Mouse (Mus musculus) stomach, embryonic 14.5 days (tissue): ENCODE data around the gene Nedd9. TPM values are rescaled to one million over a fixed set of nuclear protein-coding genes. Genes with fewer than 3 reads are reported as not detected.

Source experiments
- ATAC-seq: fragments of 200-750 bp; cut with Nextera tagmentation; 2 replicates; pipeline ENCODE4 v1.8.0; 2017; ENCODE audit warnings: low read depth, moderate TSS enrichment; ENCODE audit not compliant: insufficient number of reproducible peaks, insufficient read depth, low FRiP score
- H3K27ac ChIP-seq: fragments of 300-500 bp; sonication (generic); 2 replicates; pipeline ENCODE4 v1.5.1; 2014; ENCODE audit warnings: mild to moderate bottlenecking, low read length, moderate library complexity, mixed read lengths
- H3K27me3 ChIP-seq: fragments of 300-500 bp; sonication (generic); 2 replicates; pipeline ENCODE4 v1.6.1; 2014; ENCODE audit warnings: low read length, control low read depth, mixed read lengths; ENCODE audit not compliant: control insufficient read depth, insufficient read depth
- H3K36me3 ChIP-seq: fragments of 300-500 bp; sonication (generic); 2 replicates; pipeline ENCODE4 v1.6.1; 2014; ENCODE audit warnings: mild to moderate bottlenecking, control low read depth, low read length, moderate library complexity, mixed read lengths; ENCODE audit not compliant: control insufficient read depth, insufficient read depth
- H3K4me1 ChIP-seq: fragments of 300-500 bp; sonication (generic); 2 replicates; pipeline ENCODE4 v1.6.1; 2014; ENCODE audit warnings: low read length, control low read depth, mixed read lengths; ENCODE audit not compliant: control insufficient read depth, insufficient read depth
- H3K4me2 ChIP-seq: fragments of 300-500 bp; sonication (generic); replicated peaks from 2 replicates; pipeline ENCODE4 v1.6.1; 2014; ENCODE audit warnings: low read depth, low read length, control low read depth
- H3K4me3 ChIP-seq: fragments of 300-500 bp; sonication (generic); 2 replicates; pipeline ENCODE4 v1.5.1; 2014; ENCODE audit warnings: low read depth, low read length, control low read depth
- H3K9ac ChIP-seq: fragments of 300-500 bp; sonication (generic); replicated peaks from 2 replicates; pipeline ENCODE4 v1.6.1; 2014; ENCODE audit warnings: low read depth, mild to moderate bottlenecking, control low read depth, low read length, moderate library complexity, mixed read lengths
- H3K9me3 ChIP-seq: fragments of 300-500 bp; sonication (generic); 2 replicates; pipeline ENCODE4 v1.6.1; 2016; ENCODE audit warnings: low read depth, low read length, control low read depth; ENCODE audit not compliant: control insufficient read depth
- WGBS: fragments of 180-500 bp; shearing (Covaris S2); extraction: QIAGEN DNeasy Blood & Tissue Kit; methylation state at CpG from one replicate; pipeline ENCODE4 v1.1.7; 2014; 5-methylcytosine and 5-hydroxymethylcytosine counted together
- polyA plus RNA-seq: library from polyadenylated mRNA; unstranded; fragments of >200 nt; fragmentation: Nextera tagmentation; extraction: Ambion mirVana; gene quantifications from 2 replicates; pipeline ENCODE4 v1.2.1, GENCODE M21; 2014

The Nedd9 gene
- polyA plus RNA-seq, 1 experiment from 2014 or later, result 33.3 TPM

DNA sequence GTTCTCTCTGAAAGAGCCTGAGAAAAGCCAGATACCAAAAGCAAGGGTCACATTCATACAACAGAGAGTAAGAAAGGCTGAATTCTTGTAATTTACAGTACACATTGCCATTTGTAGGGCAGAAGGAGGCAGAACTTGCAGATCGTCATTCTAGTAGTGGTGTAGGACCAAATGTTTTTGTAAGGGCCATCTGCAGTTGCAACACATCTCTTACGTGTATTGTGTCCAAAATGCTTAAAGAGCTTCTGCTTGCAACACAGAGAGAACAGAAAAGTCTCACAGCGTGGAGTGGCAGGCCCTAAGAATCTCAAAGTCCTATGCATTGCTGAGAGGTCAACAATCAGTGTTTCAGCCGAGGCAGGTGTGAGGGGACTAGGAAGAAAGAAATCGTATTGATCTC lies 18.9 kb downstream of the Nedd9 start:
- Histone ChIP-seq H3K4me3 (no peak overlapping the region), H3K27me3 (no peaks in the 10 kb centered on the region), H3K27ac (no peak overlapping the region), H3K4me2 (no peak overlapping the region), H3K36me3 (no peaks in the 10 kb centered on the region), H3K4me1 (no peaks in the 10 kb centered on the region; the same call in 1 of the 2 replicates), H3K9ac (no peak overlapping the region), H3K9me3 (no peaks in the 10 kb centered on the region)
- WGBS, result 63% methylated on average over 5 of the region's 5 CpGs
- ATAC-seq, result no peak

- no peaks in the 10 kb centered on the region for H3K9me3 ChIP-seq
- H3K27me3 ChIP-seq, result no peaks in the 10 kb centered on the region
- H3K9ac ChIP-seq, result no peak overlapping the region
- H3K4me1 ChIP-seq, result no peaks in the 10 kb centered on the region; the same call in 1 of the 2 replicates
- H3K27ac ChIP-seq, result no peak overlapping the region
- no peak for ATAC-seq
- no peaks in the 10 kb centered on the region for H3K36me3 ChIP-seq
- no peak overlapping the region for H3K4me2 ChIP-seq
- no peak overlapping the region for H3K4me3 ChIP-seq
- 56% methylated on average over 2 of the region's 2 CpGs for WGBS
These were observed 20.1 kb downstream of the Nedd9 start for GRCm38 (mm10) chr13:41467036-41467435.

GRCm38 (mm10) chr13:41466616-41467015 lies 20.5 kb downstream of the Nedd9 start:
- WGBS, result 87% methylated on average over 4 of the region's 4 CpGs
- ATAC-seq, result no peak

GRCm38 (mm10) chr13:41466191-41466590 lies 21.0 kb downstream of the Nedd9 start:
- no peaks in the 10 kb centered on the region for H3K36me3 ChIP-seq
- H3K9me3 ChIP-seq, result no peaks in the 10 kb centered on the region
- H3K27ac ChIP-seq, result no peak overlapping the region
- 93% methylated on average over 1 of the region's 1 CpGs for WGBS
- H3K4me2 ChIP-seq, result no peak overlapping the region
- H3K4me3 ChIP-seq, result no peak overlapping the region
- H3K4me1 ChIP-seq, result no peaks in the 10 kb centered on the region; the same call in 1 of the 2 replicates
- ATAC-seq, result no peak
- H3K27me3 ChIP-seq, result no peaks in the 10 kb centered on the region
- H3K9ac ChIP-seq, result no peak overlapping the region

More at GRCm38 (mm10) chr13:41466616-41467015, 20.5 kb downstream of the Nedd9 start:
- Histone ChIP-seq H3K4me3 (no peak overlapping the region), H3K36me3 (no peaks in the 10 kb centered on the region), H3K9me3 (no peaks in the 10 kb centered on the region), H3K4me2 (no peak overlapping the region), H3K9ac (no peak overlapping the region), H3K4me1 (no peaks in the 10 kb centered on the region; the same call in 1 of the 2 replicates), H3K27me3 (no peaks in the 10 kb centered on the region), H3K27ac (no peak overlapping the region)

DNA sequence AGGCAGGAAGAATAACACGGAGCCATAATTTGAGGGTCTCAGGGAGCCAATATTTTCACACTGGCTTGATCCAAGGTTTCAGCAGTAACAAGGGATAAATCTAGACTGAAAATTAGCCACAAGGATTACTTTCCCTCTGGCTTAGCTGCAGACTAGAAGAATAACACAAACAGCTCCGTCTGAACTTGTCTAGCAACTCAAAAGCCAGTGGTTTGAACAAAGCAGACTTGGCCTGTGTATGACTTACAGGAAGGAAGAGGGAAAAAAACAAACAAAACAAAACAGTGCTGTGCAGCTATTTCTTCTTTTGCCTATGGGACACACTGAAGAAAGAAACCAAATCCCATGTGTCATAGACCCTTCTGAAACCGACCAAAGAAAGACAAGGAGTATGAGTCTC lies 25.7 kb downstream of the Nedd9 start:
- Histone ChIP-seq H3K4me2 (no peak overlapping the region), H3K4me3 (no peak overlapping the region), H3K4me1 (peaks cover 12% of the 10 kb centered on the region), H3K27me3 (no peaks in the 10 kb centered on the region), H3K27ac (no peak overlapping the region), H3K9me3 (no peaks in the 10 kb centered on the region), H3K36me3 (no peaks in the 10 kb centered on the region), H3K9ac (no peak overlapping the region)
- no peak for ATAC-seq
- 55% methylated on average over 3 of the region's 3 CpGs for WGBS

- Histone ChIP-seq H3K4me1 (peaks cover 16% of the 10 kb centered on the region), H3K27ac (no peak overlapping the region), H3K27me3 (no peaks in the 10 kb centered on the region), H3K36me3 (no peaks in the 10 kb centered on the region), H3K4me3 (no peak overlapping the region), H3K4me2 (no peak overlapping the region), H3K9me3 (no peaks in the 10 kb centered on the region), H3K9ac (no peak overlapping the region)
- 86% methylated on average over 3 of the region's 3 CpGs for WGBS
- no peak for ATAC-seq
These were observed 27.4 kb downstream of the Nedd9 start for GRCm38 (mm10) chr13:41459683-41460286.

GRCm38 (mm10) chr13:41458709-41459108 lies 28.5 kb downstream of the Nedd9 start:
- Histone ChIP-seq H3K4me3 (no peak overlapping the region), H3K27me3 (no peaks in the 10 kb centered on the region), H3K4me1 (peaks cover 16% of the 10 kb centered on the region), H3K36me3 (no peaks in the 10 kb centered on the region), H3K4me2 (no peak overlapping the region), H3K9me3 (no peaks in the 10 kb centered on the region), H3K9ac (no peak overlapping the region), H3K27ac (no peak overlapping the region; the same call in 1 of the 2 replicates)
- ATAC-seq, result peak; percentile 70
- 51% methylated on average over 2 of the region's 2 CpGs for WGBS

DNA sequence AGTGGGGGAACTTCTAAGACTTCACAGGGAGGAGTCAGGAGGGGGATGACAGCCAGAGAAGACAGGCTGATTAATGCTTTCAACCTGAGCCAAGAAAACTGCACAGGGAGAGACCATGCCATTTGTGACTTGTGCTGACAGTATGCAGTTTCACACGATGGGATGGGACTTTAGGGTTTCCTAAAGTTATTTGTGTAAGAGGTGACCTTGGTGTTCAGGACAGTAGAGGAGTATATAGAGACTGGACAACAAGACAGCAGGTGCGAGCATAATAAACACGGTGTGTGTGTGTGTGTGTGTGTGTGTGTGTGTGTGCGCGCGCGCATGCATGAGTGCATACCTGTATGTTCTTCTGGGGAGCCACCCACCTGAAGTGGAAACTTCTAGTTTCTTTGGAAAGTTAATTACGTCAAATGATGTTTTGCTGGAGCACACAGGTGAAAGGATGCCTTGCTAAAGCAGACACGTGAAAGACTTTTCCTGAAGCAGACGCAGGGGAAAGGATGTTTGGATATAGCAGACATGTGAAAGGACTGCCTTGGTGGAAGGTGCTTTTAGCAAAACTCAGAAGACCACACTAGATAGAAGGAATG lies 29.3 kb downstream of the Nedd9 start:
- H3K27me3 ChIP-seq, result no peaks in the 10 kb centered on the region
- H3K4me2 ChIP-seq, result no peak overlapping the region
- peak overlapping the region; percentile 11; the same call in 1 of the 2 replicates for H3K27ac ChIP-seq
- no peaks in the 10 kb centered on the region for H3K36me3 ChIP-seq
- no peak overlapping the region for H3K4me3 ChIP-seq
- ATAC-seq, result no peak; the same call in 1 of the 2 replicates
- WGBS, result 71% methylated on average over 10 of the region's 10 CpGs
- no peak overlapping the region for H3K9ac ChIP-seq
- H3K9me3 ChIP-seq, result no peaks in the 10 kb centered on the region
- peaks cover 16% of the 10 kb centered on the region for H3K4me1 ChIP-seq
